Mouse (Mus musculus) heart, adult 2 months (tissue): ENCODE data around the gene Rps29. TPM values are rescaled to one million over a fixed set of nuclear protein-coding genes. Genes with fewer than 3 reads are reported as not detected.

Experiments used
- DNase-seq, 2 experiments: peaks; one replicate each; pipeline ENCODE4 v3.0.0; 2021
- H3K27ac ChIP-seq: fragments of 200-600 bp; 2 replicates; pipeline ENCODE4 v1.8.1; 2022
- H3K27me3 ChIP-seq: fragments of 200-500 bp; 2 replicates; pipeline ENCODE4 v1.6.1; 2012; ENCODE audit warnings: mild to moderate bottlenecking, low read length, inconsistent platforms, mixed read lengths; ENCODE audit not compliant: control insufficient read depth, insufficient read depth
- H3K36me3 ChIP-seq: fragments of 200-500 bp; 2 replicates; pipeline ENCODE4 v1.6.1; 2012; ENCODE audit warnings: low read length, inconsistent platforms; ENCODE audit not compliant: control insufficient read depth, insufficient read depth
- H3K4me1 ChIP-seq: fragments of 200-500 bp; 2 replicates; pipeline ENCODE4 v1.6.1; 2011; ENCODE audit warnings: low read length; ENCODE audit not compliant: control insufficient read depth, insufficient read depth
- H3K4me3 ChIP-seq: fragments of 200-600 bp; 2 replicates; pipeline ENCODE4 v1.8.1; 2022
- H3K79me2 ChIP-seq: fragments of 200-500 bp; replicated peaks from 2 replicates; pipeline ENCODE4 v1.6.1; 2012; ENCODE audit warnings: mild to moderate bottlenecking, inconsistent platforms, low read length, moderate library complexity, mixed read lengths; ENCODE audit not compliant: control insufficient read depth, insufficient read depth
- H3K9ac ChIP-seq: fragments of 200-500 bp; 2 replicates; pipeline ENCODE4 v1.6.1; 2012; ENCODE audit warnings: low read depth, mild to moderate bottlenecking, control low read depth, inconsistent platforms, low read length, mixed read lengths
- CTCF ChIP-seq: fragments of 200-600 bp; IDR thresholded peaks from 2 replicates; pipeline ENCODE4 v1.8.1; 2022; ENCODE audit warnings: antibody characterized with exemption, mild to moderate bottlenecking, moderate library complexity
- EP300 ChIP-seq: fragments of 200-500 bp; IDR thresholded peaks from 2 replicates; pipeline ENCODE4 v1.6.1; 2011; ENCODE audit warnings: low read depth, low read length, control low read depth; ENCODE audit not compliant: insufficient read depth
- POLR2A ChIP-seq: fragments of 200-500 bp; IDR thresholded peaks from 2 replicates; pipeline ENCODE4 v1.6.1; 2011; ENCODE audit warnings: mild to moderate bottlenecking, low read depth, low read length, control low read depth; ENCODE audit not compliant: insufficient read depth
- WGBS: fragments of 180-500 bp; shearing (Covaris S2); methylation state at CpG from one replicate; pipeline ENCODE4 v1.1.7; 2018; 5-methylcytosine and 5-hydroxymethylcytosine counted together
- intact Hi-C: fragments of 180-260 bp; cut with DNase I; formaldehyde crosslinking; loops from one replicate; pipeline ENCODE4 v1.15.1; 2025
- microRNA-seq, 2 experiments: library from miRNA; unstranded; fragments of <30 nt; microRNA quantifications; one replicate each; pipeline ENCODE4 v1.2.0; 2021
- polyA plus RNA-seq: library from polyadenylated mRNA; depleted of rRNA; stranded (reverse); fragments of >200 nt; gene quantifications from 2 replicates; pipeline ENCODE4 v1.2.3, GENCODE M21; 2012; rRNA removed
- total RNA-seq, 2 experiments: library from RNA; stranded (reverse); gene quantifications; 2 replicates each; pipeline ENCODE4 v1.2.3; 2021

The Rps29 gene
- total and polyA plus RNA-seq, 3 experiments = 1,207 to 1,535 (median 1,353) TPM

DNA sequence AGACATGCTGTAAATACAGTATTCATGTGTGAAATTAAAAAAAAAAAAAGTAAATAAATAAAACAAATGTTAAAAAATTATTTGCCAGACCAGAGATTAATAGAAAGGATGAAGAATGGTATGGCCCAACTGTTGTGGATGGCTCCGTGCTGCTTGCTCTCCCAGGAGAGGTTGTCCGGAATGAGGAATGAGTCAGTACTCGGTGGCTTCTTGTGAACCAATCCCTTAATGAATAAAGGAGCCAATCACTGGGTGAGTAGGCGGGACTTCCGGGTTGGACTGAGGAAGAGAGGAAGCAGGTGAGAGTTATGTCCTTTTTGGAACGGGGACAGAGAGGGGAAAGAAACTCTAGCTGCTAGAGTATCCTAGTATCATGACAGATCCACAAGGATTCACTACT is 39.1 kb downstream of the Rps29 start:
- intact Hi-C loops = no loop called here
- 78% methylated on average over 6 of the region's 6 CpGs for WGBS

More for the DNA sequence above, 39.1 kb downstream of the Rps29 start:
- H3K4me1 ChIP-seq = no peaks in the 10 kb centered on the region
- no peak for DNase-seq
- no peak overlapping the region for H3K9ac ChIP-seq
- H3K4me3 ChIP-seq = no peak overlapping the region
- no peaks in the 10 kb centered on the region for H3K79me2 ChIP-seq
- no peak overlapping the region for H3K27ac ChIP-seq
- no peaks in the 10 kb centered on the region for H3K36me3 ChIP-seq
- H3K27me3 ChIP-seq = no peaks in the 10 kb centered on the region
- TF ChIP-seq POLR2A = no peak
- no peak for TF ChIP-seq CTCF
- no peak for TF ChIP-seq EP300

Small RNA genes within 50 kb of the gene (microRNA-seq; reads per million reads assigned to microRNA genes)
- 0 reads per million in 2 experiments for gene Gm47287
- 0.39 to 1.1 reads per million in 2 experiments for gene Gm47295

Other genes starting within 250 kb of the Rps29 start
- not detected for gene Lrr1, start 9.6 kb upstream of the Rps29 start, total RNA-seq
- not detected in 2 replicates for gene Lrr1, start 9.6 kb upstream of the Rps29 start, polyA plus RNA-seq
- 100 to 1,000 TPM; 196 to 230 TPM for gene Rpl36al, start 24.9 kb upstream of the Rps29 start, total RNA-seq
- gene Rpl36al, start 24.9 kb upstream of the Rps29 start, polyA plus RNA-seq = 91.2 and 92.2 TPM in 2 replicates
- gene Mgat2, start 25.0 kb upstream of the Rps29 start, total RNA-seq = 10 to 100 TPM; 18.9 to 19.2 TPM
- gene Mgat2, start 25.0 kb upstream of the Rps29 start, polyA plus RNA-seq = 6.5 and 10.6 TPM in 2 replicates
- 1 to 10 TPM; 2.2 to 3.1 TPM for gene Gm49383, start 37.9 kb upstream of the Rps29 start, total RNA-seq
- 1.00 and 2.1 TPM in 2 replicates for gene Gm49383, start 37.9 kb upstream of the Rps29 start, polyA plus RNA-seq
- under 1 TPM; 0.50 to 0.80 TPM for gene Dnaaf2, start 39.2 kb upstream of the Rps29 start, total RNA-seq
- gene Dnaaf2, start 39.2 kb upstream of the Rps29 start, polyA plus RNA-seq = 0.67 and 0.94 TPM in 2 replicates
- 1 to 10 TPM; 1.7 to 1.8 TPM for gene Gm49384, start 45.1 kb upstream of the Rps29 start, total RNA-seq
- not detected in 2 replicates for gene Gm49384, start 45.1 kb upstream of the Rps29 start, polyA plus RNA-seq
- gene Pole2, start 69.0 kb upstream of the Rps29 start, total RNA-seq = under 1 TPM; 0.27 to 0.63 TPM
- gene Pole2, start 69.0 kb upstream of the Rps29 start, polyA plus RNA-seq = 1.00 and 1.4 TPM in 2 replicates
- gene Klhdc1, start 82.0 kb upstream of the Rps29 start, total RNA-seq = 10 to 100 TPM; 34.6 to 38.7 TPM
- 10.2 and 10.5 TPM in 2 replicates for gene Klhdc1, start 82.0 kb upstream of the Rps29 start, polyA plus RNA-seq
- 100 to 1,000 TPM in 1 of 2 experiments, 10 to 100 TPM in 1; 93.1 to 114 TPM for gene Klhdc2, start 137.5 kb upstream of the Rps29 start, total RNA-seq
- gene Klhdc2, start 137.5 kb upstream of the Rps29 start, polyA plus RNA-seq = 46.7 and 81.4 TPM in 2 replicates
- 10 to 100 TPM; 21.9 to 22.7 TPM for gene Nemf, start 198.0 kb upstream of the Rps29 start, total RNA-seq
- gene Nemf, start 198.0 kb upstream of the Rps29 start, polyA plus RNA-seq = 3.8 and 10.5 TPM in 2 replicates
- gene Arf6, start 213.0 kb upstream of the Rps29 start, total RNA-seq = 10 to 100 TPM; 35.0 to 38.7 TPM
- gene Arf6, start 213.0 kb upstream of the Rps29 start, polyA plus RNA-seq = 30.3 and 32.9 TPM in 2 replicates
- gene Gm9887, start 213.3 kb upstream of the Rps29 start, total RNA-seq = under 1 TPM; 0.39 to 0.84 TPM
- gene Gm9887, start 213.3 kb upstream of the Rps29 start, polyA plus RNA-seq = 0.80 TPM in 1 of 2 replicates, not detected in the other